Mouse (Mus musculus): ENCODE results near the gene Tmem185b. TPM values are rescaled to one million over a fixed set of nuclear protein-coding genes. Genes with fewer than 3 reads are reported as not detected.

Gene Tmem185b
- polyA plus RNA-seq, 1 experiment from 2014 or later, result 16.8 TPM

GRCm38 (mm10) chr1:119530941-119531340 is 5.0 kb downstream of the Tmem185b start:
- Histone ChIP-seq H3K4me3 (replicated peaks; ENCODE audit: low read length) (no peak overlapping the region), H3K4me2 (ENCODE audit: low read length) (no peak overlapping the region), H3K36me3 (ENCODE audit: control insufficient read depth, insufficient read depth) (peaks cover 15% of the 10 kb centered on the region), H3K27me3 (replicated peaks; ENCODE audit: control insufficient read depth, insufficient read depth, low read length) (no peaks in the 10 kb centered on the region), H3K9ac (replicated peaks; ENCODE audit: low read depth, low read length) (no peak overlapping the region), H3K27ac (ENCODE audit: low read length) (no peak overlapping the region), H3K4me1 (replicated peaks; ENCODE audit: control insufficient read depth, insufficient read depth, low read length) (peaks cover 14% of the 10 kb centered on the region), H3K9me3 (ENCODE audit: control insufficient read depth, low read length) (0 out of 2 replicates have a peak, but pooled peaks cover 3% of the 10 kb centered on the region)
- WGBS, result 93% methylated on average over 13 of the region's 13 CpGs
- no peak for ATAC-seq

- no peaks in the 10 kb centered on the region for H3K27me3 ChIP-seq (replicated peaks; ENCODE audit: control insufficient read depth, insufficient read depth, low read length)
- peaks cover 9% of the 10 kb centered on the region for H3K4me1 ChIP-seq (replicated peaks; ENCODE audit: control insufficient read depth, insufficient read depth, low read length)
- no peak for ATAC-seq
- no peak overlapping the region for H3K4me3 ChIP-seq (replicated peaks; ENCODE audit: low read length)
- 0 out of 2 replicates have a peak, but pooled peaks cover 3% of the 10 kb centered on the region for H3K9me3 ChIP-seq (ENCODE audit: control insufficient read depth, low read length)
- peaks cover 15% of the 10 kb centered on the region for H3K36me3 ChIP-seq (ENCODE audit: control insufficient read depth, insufficient read depth)
- no peak overlapping the region for H3K27ac ChIP-seq (ENCODE audit: low read length)
- no peak overlapping the region for H3K4me2 ChIP-seq (ENCODE audit: low read length)
- 97% methylated on average over 6 of the region's 6 CpGs for WGBS
- H3K9ac ChIP-seq (replicated peaks; ENCODE audit: low read depth, low read length), result no peak overlapping the region
Observed at GRCm38 (mm10) chr1:119532165-119532564, 6.2 kb downstream of the Tmem185b start.

- Histone ChIP-seq H3K27me3 (replicated peaks; ENCODE audit: control insufficient read depth, insufficient read depth, low read length) (no peaks in the 10 kb centered on the region), H3K9me3 (ENCODE audit: control insufficient read depth, low read length) (0 out of 2 replicates have a peak, but pooled peaks cover 3% of the 10 kb centered on the region), H3K4me3 (replicated peaks; ENCODE audit: low read length) (no peak overlapping the region), H3K4me1 (replicated peaks; ENCODE audit: control insufficient read depth, insufficient read depth, low read length) (peaks cover 7% of the 10 kb centered on the region), H3K27ac (ENCODE audit: low read length) (no peak overlapping the region), H3K4me2 (ENCODE audit: low read length) (no peak overlapping the region), H3K36me3 (ENCODE audit: control insufficient read depth, insufficient read depth) (peaks cover 13% of the 10 kb centered on the region), H3K9ac (replicated peaks; ENCODE audit: low read depth, low read length) (no peak overlapping the region)
- ATAC-seq, result peak; percentile 76
- 51% methylated on average over 18 of the region's 18 CpGs for WGBS
Observed at GRCm38 (mm10) chr1:119533093-119533805, 7.3 kb downstream of the Tmem185b start.

- no peak overlapping the region for H3K4me2 ChIP-seq (ENCODE audit: low read length)
- peaks cover 7% of the 10 kb centered on the region for H3K4me1 ChIP-seq (replicated peaks; ENCODE audit: control insufficient read depth, insufficient read depth, low read length)
- peaks cover 2% of the 10 kb centered on the region; the same call in 1 of the 2 replicates for H3K36me3 ChIP-seq (ENCODE audit: control insufficient read depth, insufficient read depth)
- H3K27me3 ChIP-seq (replicated peaks; ENCODE audit: control insufficient read depth, insufficient read depth, low read length), result no peaks in the 10 kb centered on the region
- H3K9ac ChIP-seq (replicated peaks; ENCODE audit: low read depth, low read length), result no peak overlapping the region
- no peak overlapping the region for H3K27ac ChIP-seq (ENCODE audit: low read length)
- WGBS, result 97% methylated on average over 5 of the region's 5 CpGs
- no peak overlapping the region for H3K4me3 ChIP-seq (replicated peaks; ENCODE audit: low read length)
- H3K9me3 ChIP-seq (ENCODE audit: control insufficient read depth, low read length), result no peaks in the 10 kb centered on the region
- no peak for ATAC-seq
Observed at GRCm38 (mm10) chr1:119534341-119534740, 8.4 kb downstream of the Tmem185b start.

GRCm38 (mm10) chr1:119536122-119536521 is 10.2 kb downstream of the Tmem185b start:
- Histone ChIP-seq H3K4me1 (replicated peaks; ENCODE audit: control insufficient read depth, insufficient read depth, low read length) (peaks cover 7% of the 10 kb centered on the region), H3K4me2 (ENCODE audit: low read length) (no peak overlapping the region), H3K27ac (ENCODE audit: low read length) (no peak overlapping the region), H3K36me3 (ENCODE audit: control insufficient read depth, insufficient read depth) (no peaks in the 10 kb centered on the region), H3K9me3 (ENCODE audit: control insufficient read depth, low read length) (no peaks in the 10 kb centered on the region), H3K4me3 (replicated peaks; ENCODE audit: low read length) (no peak overlapping the region), H3K27me3 (replicated peaks; ENCODE audit: control insufficient read depth, insufficient read depth, low read length) (no peaks in the 10 kb centered on the region), H3K9ac (replicated peaks; ENCODE audit: low read depth, low read length) (no peak overlapping the region)
- ATAC-seq, result no peak
- WGBS, result 92% methylated on average over 2 of the region's 2 CpGs

GRCm38 (mm10) chr1:119537651-119538050 is 11.7 kb downstream of the Tmem185b start:
- WGBS, result 82% methylated on average over 6 of the region's 6 CpGs
- H3K4me1 ChIP-seq (replicated peaks; ENCODE audit: control insufficient read depth, insufficient read depth, low read length), result peaks cover 7% of the 10 kb centered on the region
- H3K36me3 ChIP-seq (ENCODE audit: control insufficient read depth, insufficient read depth), result no peaks in the 10 kb centered on the region
- H3K9ac ChIP-seq (replicated peaks; ENCODE audit: low read depth, low read length), result no peak overlapping the region
- no peak overlapping the region for H3K4me2 ChIP-seq (ENCODE audit: low read length)
- ATAC-seq, result no peak
- H3K27me3 ChIP-seq (replicated peaks; ENCODE audit: control insufficient read depth, insufficient read depth, low read length), result no peaks in the 10 kb centered on the region
- no peak overlapping the region for H3K27ac ChIP-seq (ENCODE audit: low read length)
- no peaks in the 10 kb centered on the region for H3K9me3 ChIP-seq (ENCODE audit: control insufficient read depth, low read length)
- H3K4me3 ChIP-seq (replicated peaks; ENCODE audit: low read length), result no peak overlapping the region

- H3K9ac ChIP-seq (replicated peaks; ENCODE audit: low read depth, low read length), result no peak overlapping the region
- no peaks in the 10 kb centered on the region for H3K4me1 ChIP-seq (replicated peaks; ENCODE audit: control insufficient read depth, insufficient read depth, low read length)
- H3K36me3 ChIP-seq (ENCODE audit: control insufficient read depth, insufficient read depth), result no peaks in the 10 kb centered on the region
- H3K4me2 ChIP-seq (ENCODE audit: low read length), result no peak overlapping the region
- no peaks in the 10 kb centered on the region for H3K9me3 ChIP-seq (ENCODE audit: control insufficient read depth, low read length)
- ATAC-seq, result no peak
- H3K27ac ChIP-seq (ENCODE audit: low read length), result no peak overlapping the region
- H3K4me3 ChIP-seq (replicated peaks; ENCODE audit: low read length), result no peak overlapping the region
- no peaks in the 10 kb centered on the region for H3K27me3 ChIP-seq (replicated peaks; ENCODE audit: control insufficient read depth, insufficient read depth, low read length)
- WGBS, result 82% methylated on average over 2 of the region's 2 CpGs
Observed at GRCm38 (mm10) chr1:119539252-119539651, 13.3 kb downstream of the Tmem185b start.

- H3K27me3 ChIP-seq (replicated peaks; ENCODE audit: control insufficient read depth, insufficient read depth, low read length), result no peaks in the 10 kb centered on the region
- H3K9ac ChIP-seq (replicated peaks; ENCODE audit: low read depth, low read length), result no peak overlapping the region
- no peak for ATAC-seq
- H3K27ac ChIP-seq (ENCODE audit: low read length), result no peak overlapping the region
- H3K4me2 ChIP-seq (ENCODE audit: low read length), result no peak overlapping the region
- H3K4me3 ChIP-seq (replicated peaks; ENCODE audit: low read length), result no peak overlapping the region
- 88% methylated on average over 9 of the region's 9 CpGs for WGBS
- H3K9me3 ChIP-seq (ENCODE audit: control insufficient read depth, low read length), result no peaks in the 10 kb centered on the region
- no peaks in the 10 kb centered on the region for H3K4me1 ChIP-seq (replicated peaks; ENCODE audit: control insufficient read depth, insufficient read depth, low read length)
- no peaks in the 10 kb centered on the region for H3K36me3 ChIP-seq (ENCODE audit: control insufficient read depth, insufficient read depth)
Observed at GRCm38 (mm10) chr1:119540836-119541557, 15.0 kb downstream of the Tmem185b start.

GRCm38 (mm10) chr1:119541570-119541969 is 15.6 kb downstream of the Tmem185b start:
- Histone ChIP-seq H3K9ac (replicated peaks; ENCODE audit: low read depth, low read length) (no peak overlapping the region), H3K27me3 (replicated peaks; ENCODE audit: control insufficient read depth, insufficient read depth, low read length) (no peaks in the 10 kb centered on the region), H3K4me3 (replicated peaks; ENCODE audit: low read length) (no peak overlapping the region), H3K4me1 (replicated peaks; ENCODE audit: control insufficient read depth, insufficient read depth, low read length) (no peaks in the 10 kb centered on the region), H3K36me3 (ENCODE audit: control insufficient read depth, insufficient read depth) (no peaks in the 10 kb centered on the region), H3K27ac (ENCODE audit: low read length) (no peak overlapping the region), H3K4me2 (ENCODE audit: low read length) (no peak overlapping the region), H3K9me3 (ENCODE audit: control insufficient read depth, low read length) (no peaks in the 10 kb centered on the region)
- WGBS, result 85% methylated on average over 3 of the region's 3 CpGs
- no peak for ATAC-seq

All from forebrain, embryonic 16.5 days (tissue).